Mouse (Mus musculus): ENCODE results near the gene Olfr985. TPM values are rescaled to one million over a fixed set of nuclear protein-coding genes. Genes with fewer than 3 reads are reported as not detected.

Gene Olfr985
- total RNA-seq (2012; rRNA removed): 3.4 and 3.8 TPM in 2 replicates

DNA sequence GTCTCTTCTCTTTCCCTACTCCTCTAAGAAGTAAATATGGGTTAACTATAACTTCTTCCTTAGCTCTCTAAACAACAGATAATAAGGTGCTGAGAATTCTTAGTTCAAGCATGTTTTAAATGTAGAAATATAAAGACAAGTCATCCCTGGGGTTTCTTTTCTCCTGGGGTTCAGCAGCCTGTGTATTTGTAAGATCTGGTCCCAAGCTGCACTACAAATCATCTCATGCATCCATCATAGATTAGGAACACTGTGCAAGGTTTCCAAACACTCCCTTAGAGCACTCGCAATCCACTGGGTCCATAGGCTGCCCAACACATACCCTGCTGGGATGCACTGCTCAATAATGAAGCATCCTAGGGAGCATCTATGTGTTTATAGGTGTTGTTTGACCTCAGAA is at the start of gene Olfr985:
Olfr985 (minus strand) TSS at position 101 of the 400 bp plus-strand sequence.
- no peaks in the 10 kb centered on the region for H3K4me1 ChIP-seq (ENCODE audit: control insufficient read depth in 2 of 2, insufficient read depth in 2 of 2, low read length in 2 of 2, poor library complexity in 1 of 2)
- H3K27ac ChIP-seq (ENCODE audit: insufficient read depth, low read depth, low read length, poor library complexity, severe bottlenecking): no peak within 1 kb of the TSS
- DNase-seq (ENCODE audit: low read depth, low spot score): no peak
- TF ChIP-seq ZC3H11A (IDR thresholded peaks at IDR 0.05; ENCODE audit: borderline replicate concordance, low read depth, low read length): no peak
- no peak for TF ChIP-seq MAFK (IDR thresholded peaks at IDR 0.05; ENCODE audit: insufficient read depth, low read depth, low read length)
- TF ChIP-seq HCFC1 (IDR thresholded peaks at IDR 0.05; ENCODE audit: borderline replicate concordance, insufficient read depth, low read length): no peak
- TF ChIP-seq CHD2 (IDR thresholded peaks at IDR 0.05; ENCODE audit: low read depth, low read length): no peak
- no peak for TF ChIP-seq ZNF384 (IDR thresholded peaks at IDR 0.05; ENCODE audit: low read depth, low read length)
- H3K9ac ChIP-seq (ENCODE audit: insufficient read depth, low read depth, low read length, poor library complexity, severe bottlenecking): no peak within 1 kb of the TSS
- in situ Hi-C loops (cut with MboI; ENCODE audit: low sequenced_read_pairs in 2 of 2, unreplicated experiment in 2 of 2): no loop called here
- no peaks in the 10 kb centered on the region for H3K9me3 ChIP-seq (ENCODE audit: control insufficient read depth, insufficient read depth, low read depth, low read length)
- no peak within 1 kb of the TSS for H3K4me3 ChIP-seq (ENCODE audit: insufficient read depth in 1 of 2, low read depth in 1 of 2, low read length in 2 of 2, poor library complexity in 1 of 2, severe bottlenecking in 1 of 2)
- no peaks in the 10 kb centered on the region for H3K36me3 ChIP-seq (ENCODE audit: control insufficient read depth, insufficient read depth, low read length, poor library complexity, severe bottlenecking)

- H3K27ac ChIP-seq (ENCODE audit: insufficient read depth, low read depth, low read length, poor library complexity, severe bottlenecking): no peak overlapping the region
- in situ Hi-C loops (cut with MboI; ENCODE audit: low sequenced_read_pairs in 2 of 2, unreplicated experiment in 2 of 2): no loop called here
- no peaks in the 10 kb centered on the region for H3K4me1 ChIP-seq (ENCODE audit: control insufficient read depth in 2 of 2, insufficient read depth in 2 of 2, low read length in 2 of 2, poor library complexity in 1 of 2)
- TF ChIP-seq ZC3H11A (IDR thresholded peaks at IDR 0.05; ENCODE audit: borderline replicate concordance, low read depth, low read length): no peak
- no peak for TF ChIP-seq ZNF384 (IDR thresholded peaks at IDR 0.05; ENCODE audit: low read depth, low read length)
- TF ChIP-seq CHD2 (IDR thresholded peaks at IDR 0.05; ENCODE audit: low read depth, low read length): no peak
- TF ChIP-seq MAFK (IDR thresholded peaks at IDR 0.05; ENCODE audit: insufficient read depth, low read depth, low read length): no peak
- no peak for TF ChIP-seq HCFC1 (IDR thresholded peaks at IDR 0.05; ENCODE audit: borderline replicate concordance, insufficient read depth, low read length)
- H3K4me3 ChIP-seq (ENCODE audit: insufficient read depth in 1 of 2, low read depth in 1 of 2, low read length in 2 of 2, poor library complexity in 1 of 2, severe bottlenecking in 1 of 2): no peak overlapping the region
- H3K36me3 ChIP-seq (ENCODE audit: control insufficient read depth, insufficient read depth, low read length, poor library complexity, severe bottlenecking): peaks cover 5% of the 10 kb centered on the region; the same call in 1 of the 2 replicates
- H3K9me3 ChIP-seq (ENCODE audit: control insufficient read depth, insufficient read depth, low read depth, low read length): no peaks in the 10 kb centered on the region
- DNase-seq (ENCODE audit: low read depth, low spot score): no peak
- H3K9ac ChIP-seq (ENCODE audit: insufficient read depth, low read depth, low read length, poor library complexity, severe bottlenecking): no peak overlapping the region
Measured at GRCm38 (mm10) chr9:40177017-40177416, 47.0 kb upstream of the Olfr985 start.

DNA sequence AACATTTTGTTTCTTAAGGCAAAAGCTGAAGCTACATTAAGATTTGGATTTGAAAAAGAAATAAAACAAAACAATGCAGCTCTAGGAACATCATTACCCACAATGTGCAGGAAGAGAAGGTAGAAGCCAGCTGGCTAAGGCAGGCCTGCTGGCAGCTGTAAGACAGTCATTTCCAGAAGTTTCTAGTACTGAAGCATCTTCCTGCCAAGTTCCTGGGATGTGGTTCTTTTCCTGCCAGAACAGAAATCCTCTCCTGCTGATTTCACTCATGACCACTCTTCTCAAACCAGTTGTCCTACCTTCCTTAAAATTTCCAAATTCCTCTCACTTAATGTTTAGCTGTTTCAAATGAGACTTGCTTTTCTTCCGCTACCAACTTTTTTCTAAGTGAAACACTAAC is 36.5 kb upstream of the Olfr985 start:
- Histone ChIP-seq H3K9ac (ENCODE audit: insufficient read depth, low read depth, low read length, poor library complexity, severe bottlenecking) (no peak overlapping the region), H3K27ac (ENCODE audit: insufficient read depth, low read depth, low read length, poor library complexity, severe bottlenecking) (no peak overlapping the region), H3K4me1 (ENCODE audit: control insufficient read depth in 2 of 2, insufficient read depth in 2 of 2, low read length in 2 of 2, poor library complexity in 1 of 2) (no peaks in the 10 kb centered on the region), H3K36me3 (ENCODE audit: control insufficient read depth, insufficient read depth, low read length, poor library complexity, severe bottlenecking) (no peaks in the 10 kb centered on the region), H3K4me3 (ENCODE audit: insufficient read depth in 1 of 2, low read depth in 1 of 2, low read length in 2 of 2, poor library complexity in 1 of 2, severe bottlenecking in 1 of 2) (no peak overlapping the region), H3K9me3 (ENCODE audit: control insufficient read depth, insufficient read depth, low read depth, low read length) (no peaks in the 10 kb centered on the region)
- TF ChIP-seq MAFK (IDR thresholded peaks at IDR 0.05; ENCODE audit: insufficient read depth, low read depth, low read length) (no peak), CHD2 (IDR thresholded peaks at IDR 0.05; ENCODE audit: low read depth, low read length) (no peak), HCFC1 (IDR thresholded peaks at IDR 0.05; ENCODE audit: borderline replicate concordance, insufficient read depth, low read length) (no peak), ZNF384 (IDR thresholded peaks at IDR 0.05; ENCODE audit: low read depth, low read length) (no peak), ZC3H11A (IDR thresholded peaks at IDR 0.05; ENCODE audit: borderline replicate concordance, low read depth, low read length) (no peak)
- DNase-seq (ENCODE audit: low read depth, low spot score): no peak
- in situ Hi-C loops (cut with MboI; ENCODE audit: low sequenced_read_pairs in 2 of 2, unreplicated experiment in 2 of 2): no loop called here

- H3K9me3 ChIP-seq (ENCODE audit: control insufficient read depth, insufficient read depth, low read depth, low read length): no peaks in the 10 kb centered on the region
- H3K4me1 ChIP-seq (ENCODE audit: control insufficient read depth in 2 of 2, insufficient read depth in 2 of 2, low read length in 2 of 2, poor library complexity in 1 of 2): no peaks in the 10 kb centered on the region
- TF ChIP-seq ZC3H11A (IDR thresholded peaks at IDR 0.05; ENCODE audit: borderline replicate concordance, low read depth, low read length) (no peak), MAFK (IDR thresholded peaks at IDR 0.05; ENCODE audit: insufficient read depth, low read depth, low read length) (no peak), CHD2 (IDR thresholded peaks at IDR 0.05; ENCODE audit: low read depth, low read length) (no peak), ZNF384 (IDR thresholded peaks at IDR 0.05; ENCODE audit: low read depth, low read length) (no peak), HCFC1 (IDR thresholded peaks at IDR 0.05; ENCODE audit: borderline replicate concordance, insufficient read depth, low read length) (no peak)
- DNase-seq (ENCODE audit: low read depth, low spot score): no peak
- H3K27ac ChIP-seq (ENCODE audit: insufficient read depth, low read depth, low read length, poor library complexity, severe bottlenecking): no peak overlapping the region
- H3K36me3 ChIP-seq (ENCODE audit: control insufficient read depth, insufficient read depth, low read length, poor library complexity, severe bottlenecking): no peaks in the 10 kb centered on the region
- no peak overlapping the region for H3K9ac ChIP-seq (ENCODE audit: insufficient read depth, low read depth, low read length, poor library complexity, severe bottlenecking)
- no peak overlapping the region for H3K4me3 ChIP-seq (ENCODE audit: insufficient read depth in 1 of 2, low read depth in 1 of 2, low read length in 2 of 2, poor library complexity in 1 of 2, severe bottlenecking in 1 of 2)
- in situ Hi-C loops (cut with MboI; ENCODE audit: low sequenced_read_pairs in 2 of 2, unreplicated experiment in 2 of 2): no loop called here
Measured at GRCm38 (mm10) chr9:40155118-40155644, 25.2 kb upstream of the Olfr985 start.

Data from ES-E14 (cell line).